Mouse (Mus musculus) kidney, adult 2 months (tissue): ENCODE results near the gene Eef1akmt2.

Source experiments
- CTCF ChIP-seq: fragments of 200-500 bp; conservative IDR thresholded peaks from 2 replicates; pipeline ENCODE4 v1.5.1; 2011; ENCODE audit warnings: low read depth, mild to moderate bottlenecking, control low read depth, low read length, moderate library complexity, mixed read lengths; ENCODE audit not compliant: insufficient read depth, insufficient read length
- POLR2A ChIP-seq: fragments of 200-500 bp; IDR thresholded peaks from one replicate; pipeline ENCODE4 v1.6.1; 2011; ENCODE audit warnings: low read depth, low read length, control low read depth

DNA sequence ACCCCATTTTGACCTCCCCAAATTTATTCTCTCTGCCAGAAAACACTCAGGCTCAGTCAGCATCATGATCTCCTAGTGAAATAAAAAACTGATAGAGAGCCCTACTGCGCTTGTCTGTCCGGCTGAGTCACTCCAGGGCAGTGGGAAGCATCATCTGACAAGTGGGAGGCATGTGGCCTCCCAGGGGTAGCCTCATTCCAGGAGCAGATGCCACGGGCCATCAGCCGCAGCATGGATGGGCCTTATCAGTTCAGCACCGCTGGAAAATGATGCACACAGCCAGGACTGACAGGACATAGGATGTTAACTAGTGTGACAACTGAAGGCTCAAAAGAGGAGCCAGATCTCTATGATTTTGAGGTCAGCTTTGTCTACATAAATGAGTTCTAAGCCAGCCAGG, 11.2 kb downstream of the Eef1akmt2 start:
- no peak for TF ChIP-seq CTCF
- no peak for TF ChIP-seq POLR2A
